Mouse (Mus musculus) v-Abl transformed pro-B cells (cell line): ENCODE measurements around the gene Vmn1r88.
"Not testable (repeated sequence)": the region's sequence is repeated elsewhere in the genome, so short reads cannot be mapped to it uniquely, and the experiment has no call there.

Source experiments
- in situ Hi-C, 2 experiments: fragments of 400-800 bp; cut with MboI; formaldehyde crosslinking; loops; one replicate each; pipeline ENCODE4 v1.15.1; 2025; ENCODE audit not compliant: unreplicated experiment in 2 of 2

Gene Vmn1r88

GRCm38 (mm10) chr7:13159268-13159667 is at the start of gene Vmn1r88:
Vmn1r88 (plus strand) TSS chr7:13159568.
- in situ Hi-C loops: no loop called here

GRCm38 (mm10) chr7:13119817-13120216 is 39.6 kb upstream of the Vmn1r88 start, which contains the start of gene Vmn1r86:
Vmn1r86 (minus strand) TSS chr7:13119917.
- in situ Hi-C loops: no loop called here

GRCm38 (mm10) chr7:13123554-13124153 is 35.7 kb upstream of the Vmn1r88 start:
- in situ Hi-C loops: not testable (repeated sequence)

- in situ Hi-C loops: no loop called here
These were observed 27.5 kb upstream of the Vmn1r88 start for GRCm38 (mm10) chr7:13131856-13132255.

- in situ Hi-C loops: no loop called here
These were observed 22.0 kb upstream of the Vmn1r88 start for GRCm38 (mm10) chr7:13137340-13137739.

GRCm38 (mm10) chr7:13140057-13140456 is 19.3 kb upstream of the Vmn1r88 start, which contains the start of gene Vmn1r87:
Vmn1r87 (minus strand) TSS chr7:13140157.
- in situ Hi-C loops: no loop called here

- in situ Hi-C loops: no loop called here
These were observed 53.4 kb downstream of the Vmn1r88 start, which contains the start of gene Vmn1r89 for GRCm38 (mm10) chr7:13212720-13213119. Vmn1r89 (plus strand) TSS chr7:13213020.
